ENCODE assay signal across 8 mouse cellular contexts in the genomic region with DNA sequence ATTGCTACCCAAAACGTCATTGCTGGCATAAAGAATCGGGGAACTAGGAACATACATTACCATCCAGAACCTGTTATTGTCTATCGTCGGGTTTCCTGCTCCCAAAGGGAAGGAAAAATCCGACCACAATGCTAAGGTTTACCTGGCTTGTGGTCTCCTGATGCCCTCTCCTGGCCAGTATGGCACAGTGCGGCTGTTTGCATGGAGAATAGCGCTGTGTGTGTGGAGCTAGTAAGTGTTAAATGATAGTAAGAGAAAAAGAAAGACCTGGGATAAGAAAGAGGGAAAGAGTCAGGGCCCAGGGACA. TPM values are rescaled to one million over a fixed set of nuclear protein-coding genes. Genes with fewer than 3 reads are reported as not detected.
DNase-seq lines count a peak whose midpoint lies in the region; ATAC-seq lines count a peak whose summit lies in the region.

No protein-coding gene starts in this region.

- H3K4me1 ChIP-seq in forebrain, embryonic 16.5 days (replicated peaks; ENCODE audit: control insufficient read depth, insufficient read depth, low read length) = no peaks in the 10 kb centered on the region
- H3K4me1 ChIP-seq in hindbrain, embryonic 14.5 days (replicated peaks; ENCODE audit: control insufficient read depth, insufficient read depth, low read length) = 0 out of 2 replicates have a peak, but pooled peaks cover 5% of the 10 kb centered on the region

- H3K9ac ChIP-seq in forebrain, embryonic 16.5 days (replicated peaks; ENCODE audit: low read depth, low read length) = peak overlapping the region; percentile 49
- peak overlapping the region; percentile 38; the same call in 1 of the 2 replicates for H3K9ac ChIP-seq in hindbrain, embryonic 14.5 days

- peak; percentile 98 for ATAC-seq in forebrain, embryonic 16.5 days
- peak; percentile 80 for ATAC-seq in hindbrain, embryonic 14.5 days (ENCODE audit: low FRiP score)

- peak; percentile 43 to 83 for DNase-seq in adrenal gland, adult (ENCODE audit: inconsistent age in 2 of 2, low spot score in 1 of 2)
- DNase-seq in adrenal gland, postnatal 4 days (ENCODE audit: low spot score in 2 of 2) = no peak
- DNase-seq in cerebellum, adult 11-12 months = peak; percentile 6
- peak; percentile 90 for DNase-seq in hindbrain, embryonic 14.5 days (ENCODE audit: low spot score)
- DNase-seq in layer of hippocampus, postnatal 36 days = peak; percentile 50 to 56
- peak; percentile 55 to 74 for DNase-seq in lung, postnatal 4 days
- DNase-seq in right cerebral cortex, postnatal 14 days = peak; percentile 61

- peak overlapping the region; percentile 51 for H3K4me2 ChIP-seq in forebrain, embryonic 16.5 days (ENCODE audit: low read length)
- H3K4me2 ChIP-seq in hindbrain, embryonic 14.5 days (replicated peaks) = peak overlapping the region; percentile 46

- no peaks in the 10 kb centered on the region for H3K27me3 ChIP-seq in forebrain, embryonic 16.5 days (replicated peaks; ENCODE audit: control insufficient read depth, insufficient read depth, low read length)
- no peaks in the 10 kb centered on the region for H3K27me3 ChIP-seq in hindbrain, embryonic 14.5 days (ENCODE audit: control insufficient read depth, insufficient read depth, low read length)

- H3K9me3 ChIP-seq in forebrain, embryonic 16.5 days (ENCODE audit: control insufficient read depth, low read length) = no peaks in the 10 kb centered on the region
- H3K9me3 ChIP-seq in hindbrain, embryonic 14.5 days (ENCODE audit: control insufficient read depth, low read length) = no peaks in the 10 kb centered on the region

- WGBS in forebrain, embryonic 16.5 days = under 1% methylated on average over 7 of the region's 7 CpGs
- WGBS in hindbrain, embryonic 14.5 days = 1% methylated on average over 7 of the region's 7 CpGs

- H3K27ac ChIP-seq in forebrain, embryonic 16.5 days (ENCODE audit: low read length) = no peak overlapping the region
- no peak overlapping the region for H3K27ac ChIP-seq in hindbrain, embryonic 14.5 days

- H3K4me3 ChIP-seq in forebrain, embryonic 16.5 days (replicated peaks; ENCODE audit: low read length) = peak overlapping the region; percentile 36
- peak overlapping the region; percentile 22; the same call in 1 of the 2 replicates for H3K4me3 ChIP-seq in hindbrain, embryonic 14.5 days (replicated peaks; ENCODE audit: low read length)

- no peaks in the 10 kb centered on the region for H3K36me3 ChIP-seq in forebrain, embryonic 16.5 days (ENCODE audit: control insufficient read depth, insufficient read depth)
- no peaks in the 10 kb centered on the region for H3K36me3 ChIP-seq in hindbrain, embryonic 14.5 days (replicated peaks; ENCODE audit: control insufficient read depth, insufficient read depth)

RNA-seq across cellular contexts. Expression of a gene that starts 17.5 kb away (rescaled TPM):
- 1 to 10 TPM; 3.9 to 4.9 TPM for total RNA-seq in adrenal gland, postnatal 4 days (2021)
- 17.5 and 18.0 TPM in 2 replicates for polyA plus RNA-seq in forebrain, embryonic 16.5 days (2015; fragmentation: Nextera tagmentation; extraction: Ambion mirVana)
- 20.4 and 25.6 TPM in 2 replicates for polyA plus RNA-seq in hindbrain, embryonic 14.5 days (2014; fragmentation: Nextera tagmentation; extraction: Ambion mirVana)
- 1 to 10 TPM; 7.1 to 7.8 TPM for total RNA-seq in layer of hippocampus, postnatal 36 days (2021)

Comparison
In these comparisons a context has a peak if more than half of its experiments do, and no peak if none do; other contexts are left out.
1. DNase-seq: peak in adrenal gland, adult (2 of 2), cerebellum, adult 11-12 months (single experiment), hindbrain, embryonic 14.5 days (single experiment), layer of hippocampus, postnatal 36 days (2 of 2), lung, postnatal 4 days (2 of 2) and right cerebral cortex, postnatal 14 days (single experiment); none in adrenal gland, postnatal 4 days (0 of 2).